Mouse (Mus musculus): ENCODE measurements around the gene Il23r. TPM values are rescaled to one million over a fixed set of nuclear protein-coding genes. Genes with fewer than 3 reads are reported as not detected.

Gene Il23r
- polyA plus RNA-seq, 1 experiment from 2014 or later: not detected

GRCm38 (mm10) chr6:67437028-67437427, 54.6 kb downstream of the Il23r start:
- no peak overlapping the region for H3K4me3 ChIP-seq (ENCODE audit: low read depth, low read length)
- ATAC-seq (replicated peaks; ENCODE audit: low FRiP score) (no peak), DNase-seq (ENCODE audit: low spot score) (no peak)
- no peaks in the 10 kb centered on the region for H3K4me1 ChIP-seq (replicated peaks; ENCODE audit: control insufficient read depth, insufficient read depth, low read length)
- H3K27ac ChIP-seq (ENCODE audit: low read depth, low read length): no peak overlapping the region
- H3K9ac ChIP-seq (ENCODE audit: low read depth, low read length): no peak overlapping the region
- H3K9me3 ChIP-seq (ENCODE audit: control insufficient read depth, low read length): no peaks in the 10 kb centered on the region
- no peaks in the 10 kb centered on the region for H3K27me3 ChIP-seq (replicated peaks; ENCODE audit: control insufficient read depth, insufficient read depth, low read length)
- no peaks in the 10 kb centered on the region for H3K36me3 ChIP-seq (ENCODE audit: control insufficient read depth, insufficient read depth, low read length)
- H3K4me2 ChIP-seq: no peak overlapping the region

GRCm38 (mm10) chr6:67436295-67436694, 55.4 kb downstream of the Il23r start:
- WGBS: 84% methylated on average over 2 of the region's 2 CpGs
- H3K4me1 ChIP-seq (replicated peaks; ENCODE audit: control insufficient read depth, insufficient read depth, low read length): no peaks in the 10 kb centered on the region

GRCm38 (mm10) chr6:67435711-67436110, 55.9 kb downstream of the Il23r start:
- Histone ChIP-seq H3K36me3 (ENCODE audit: control insufficient read depth, insufficient read depth, low read length) (no peaks in the 10 kb centered on the region), H3K9ac (ENCODE audit: low read depth, low read length) (no peak overlapping the region), H3K9me3 (ENCODE audit: control insufficient read depth, low read length) (no peaks in the 10 kb centered on the region), H3K4me1 (replicated peaks; ENCODE audit: control insufficient read depth, insufficient read depth, low read length) (no peaks in the 10 kb centered on the region), H3K27me3 (replicated peaks; ENCODE audit: control insufficient read depth, insufficient read depth, low read length) (no peaks in the 10 kb centered on the region), H3K4me3 (ENCODE audit: low read depth, low read length) (no peak overlapping the region), H3K27ac (ENCODE audit: low read depth, low read length) (no peak overlapping the region), H3K4me2 (no peak overlapping the region)
- no peak for DNase-seq (ENCODE audit: low spot score)
- WGBS: 85% methylated on average over 1 of the region's 1 CpGs
- ATAC-seq (replicated peaks; ENCODE audit: low FRiP score): no peak

More at GRCm38 (mm10) chr6:67436295-67436694, 55.4 kb downstream of the Il23r start:
- no peak overlapping the region for H3K4me2 ChIP-seq
- no peaks in the 10 kb centered on the region for H3K27me3 ChIP-seq (replicated peaks; ENCODE audit: control insufficient read depth, insufficient read depth, low read length)
- no peak overlapping the region for H3K27ac ChIP-seq (ENCODE audit: low read depth, low read length)
- no peak overlapping the region for H3K4me3 ChIP-seq (ENCODE audit: low read depth, low read length)
- ATAC-seq (replicated peaks; ENCODE audit: low FRiP score): no peak
- H3K9me3 ChIP-seq (ENCODE audit: control insufficient read depth, low read length): no peaks in the 10 kb centered on the region
- no peak overlapping the region for H3K9ac ChIP-seq (ENCODE audit: low read depth, low read length)
- H3K36me3 ChIP-seq (ENCODE audit: control insufficient read depth, insufficient read depth, low read length): no peaks in the 10 kb centered on the region
- no peak for DNase-seq (ENCODE audit: low spot score)

- no peak for DNase-seq (ENCODE audit: low spot score)
Measured at GRCm38 (mm10) chr6:67434755-67435452, 56.8 kb downstream of the Il23r start.

GRCm38 (mm10) chr6:67431808-67432207, 59.8 kb downstream of the Il23r start:
- no peak overlapping the region for H3K4me2 ChIP-seq
- no peak overlapping the region for H3K4me3 ChIP-seq (ENCODE audit: low read depth, low read length)
- H3K27ac ChIP-seq (ENCODE audit: low read depth, low read length): no peak overlapping the region
- no peak for ATAC-seq (replicated peaks; ENCODE audit: low FRiP score)
- H3K36me3 ChIP-seq (ENCODE audit: control insufficient read depth, insufficient read depth, low read length): no peaks in the 10 kb centered on the region
- no peaks in the 10 kb centered on the region for H3K4me1 ChIP-seq (replicated peaks; ENCODE audit: control insufficient read depth, insufficient read depth, low read length)
- H3K9me3 ChIP-seq (ENCODE audit: control insufficient read depth, low read length): no peaks in the 10 kb centered on the region
- H3K27me3 ChIP-seq (replicated peaks; ENCODE audit: control insufficient read depth, insufficient read depth, low read length): no peaks in the 10 kb centered on the region
- 73% methylated on average over 3 of the region's 3 CpGs for WGBS
- DNase-seq (ENCODE audit: low spot score): no peak
- H3K9ac ChIP-seq (ENCODE audit: low read depth, low read length): no peak overlapping the region

More at GRCm38 (mm10) chr6:67434755-67435452, 56.8 kb downstream of the Il23r start:
- Histone ChIP-seq H3K9me3 (ENCODE audit: control insufficient read depth, low read length) (no peaks in the 10 kb centered on the region), H3K4me2 (no peak overlapping the region), H3K27ac (ENCODE audit: low read depth, low read length) (no peak overlapping the region), H3K9ac (ENCODE audit: low read depth, low read length) (no peak overlapping the region), H3K27me3 (replicated peaks; ENCODE audit: control insufficient read depth, insufficient read depth, low read length) (no peaks in the 10 kb centered on the region), H3K4me3 (ENCODE audit: low read depth, low read length) (no peak overlapping the region), H3K36me3 (ENCODE audit: control insufficient read depth, insufficient read depth, low read length) (no peaks in the 10 kb centered on the region), H3K4me1 (replicated peaks; ENCODE audit: control insufficient read depth, insufficient read depth, low read length) (no peaks in the 10 kb centered on the region)
- ATAC-seq (replicated peaks; ENCODE audit: low FRiP score): no peak
- 68% methylated on average over 2 of the region's 2 CpGs for whole genome bisulfite sequencing

GRCm38 (mm10) chr6:67421761-67422160, 69.9 kb downstream of the Il23r start:
- DNase-seq (ENCODE audit: low spot score) (no peak), ATAC-seq (replicated peaks; ENCODE audit: low FRiP score) (no peak)
- no peak overlapping the region for H3K4me3 ChIP-seq (ENCODE audit: low read depth, low read length)
- H3K36me3 ChIP-seq (ENCODE audit: control insufficient read depth, insufficient read depth, low read length): no peaks in the 10 kb centered on the region
- WGBS: 77% methylated on average over 5 of the region's 5 CpGs
- no peaks in the 10 kb centered on the region for H3K27me3 ChIP-seq (replicated peaks; ENCODE audit: control insufficient read depth, insufficient read depth, low read length)
- no peak overlapping the region for H3K4me2 ChIP-seq
- H3K4me1 ChIP-seq (replicated peaks; ENCODE audit: control insufficient read depth, insufficient read depth, low read length): no peaks in the 10 kb centered on the region
- no peak overlapping the region for H3K9ac ChIP-seq (ENCODE audit: low read depth, low read length)
- no peaks in the 10 kb centered on the region for H3K9me3 ChIP-seq (ENCODE audit: control insufficient read depth, low read length)
- no peak overlapping the region for H3K27ac ChIP-seq (ENCODE audit: low read depth, low read length)

- H3K9me3 ChIP-seq (ENCODE audit: control insufficient read depth, low read length): no peaks in the 10 kb centered on the region
- H3K36me3 ChIP-seq (ENCODE audit: control insufficient read depth, insufficient read depth, low read length): no peaks in the 10 kb centered on the region
- no peak overlapping the region for H3K9ac ChIP-seq (ENCODE audit: low read depth, low read length)
- H3K4me2 ChIP-seq: no peak overlapping the region
- H3K4me3 ChIP-seq (ENCODE audit: low read depth, low read length): no peak overlapping the region
- WGBS: 57% methylated on average over 3 of the region's 3 CpGs
- no peak overlapping the region for H3K27ac ChIP-seq (ENCODE audit: low read depth, low read length)
- H3K4me1 ChIP-seq (replicated peaks; ENCODE audit: control insufficient read depth, insufficient read depth, low read length): no peaks in the 10 kb centered on the region
- DNase-seq (ENCODE audit: low spot score) (no peak), ATAC-seq (replicated peaks; ENCODE audit: low FRiP score) (no peak)
- H3K27me3 ChIP-seq (replicated peaks; ENCODE audit: control insufficient read depth, insufficient read depth, low read length): no peaks in the 10 kb centered on the region
Measured at GRCm38 (mm10) chr6:67416557-67416956, 75.1 kb downstream of the Il23r start.

GRCm38 (mm10) chr6:67415276-67415675, 76.4 kb downstream of the Il23r start:
- H3K4me1 ChIP-seq (replicated peaks; ENCODE audit: control insufficient read depth, insufficient read depth, low read length): no peaks in the 10 kb centered on the region
- no peak overlapping the region for H3K4me2 ChIP-seq
- WGBS: 70% methylated on average over 5 of the region's 5 CpGs
- no peak for ATAC-seq (replicated peaks; ENCODE audit: low FRiP score)
- H3K4me3 ChIP-seq (ENCODE audit: low read depth, low read length): no peak overlapping the region
- H3K27ac ChIP-seq (ENCODE audit: low read depth, low read length): no peak overlapping the region
- no peaks in the 10 kb centered on the region for H3K27me3 ChIP-seq (replicated peaks; ENCODE audit: control insufficient read depth, insufficient read depth, low read length)
- H3K9me3 ChIP-seq (ENCODE audit: control insufficient read depth, low read length): no peaks in the 10 kb centered on the region
- H3K9ac ChIP-seq (ENCODE audit: low read depth, low read length): no peak overlapping the region
- no peak for DNase-seq (ENCODE audit: low spot score)
- no peaks in the 10 kb centered on the region for H3K36me3 ChIP-seq (ENCODE audit: control insufficient read depth, insufficient read depth, low read length)

- Histone ChIP-seq H3K9me3 (ENCODE audit: control insufficient read depth, low read length) (no peaks in the 10 kb centered on the region), H3K36me3 (ENCODE audit: control insufficient read depth, insufficient read depth, low read length) (no peaks in the 10 kb centered on the region), H3K4me1 (replicated peaks; ENCODE audit: control insufficient read depth, insufficient read depth, low read length) (no peaks in the 10 kb centered on the region), H3K9ac (ENCODE audit: low read depth, low read length) (no peak overlapping the region), H3K4me3 (ENCODE audit: low read depth, low read length) (no peak overlapping the region), H3K27ac (ENCODE audit: low read depth, low read length) (no peak overlapping the region), H3K4me2 (no peak overlapping the region), H3K27me3 (replicated peaks; ENCODE audit: control insufficient read depth, insufficient read depth, low read length) (no peaks in the 10 kb centered on the region)
- 74% methylated on average over 2 of the region's 2 CpGs for WGBS
- ATAC-seq (replicated peaks; ENCODE audit: low FRiP score): no peak
- no peak for DNase-seq (ENCODE audit: low spot score)
Measured at GRCm38 (mm10) chr6:67413378-67413777, 78.3 kb downstream of the Il23r start.
